Mouse (Mus musculus) midbrain, embryonic 16.5 days (tissue): ENCODE results near the gene Parm1. TPM values are rescaled to one million over a fixed set of nuclear protein-coding genes. Genes with fewer than 3 reads are reported as not detected.

ENCODE experiments used
- ATAC-seq: fragments of 200-750 bp; cut with Nextera tagmentation; 2 replicates; pipeline ENCODE4 v1.8.0; 2017; ENCODE audit warnings: moderate TSS enrichment
- H3K27ac ChIP-seq: fragments of 300-500 bp; sonication (generic); 2 replicates; pipeline ENCODE4 v1.5.1; 2014; ENCODE audit warnings: mild to moderate bottlenecking, low read length, mixed read lengths
- H3K27me3 ChIP-seq: fragments of 300-500 bp; sonication (generic); 2 replicates; pipeline ENCODE4 v1.6.1; 2014; ENCODE audit warnings: low read depth, low read length, mixed read lengths; ENCODE audit not compliant: control insufficient read depth, insufficient read depth
- H3K36me3 ChIP-seq: fragments of 300-500 bp; sonication (generic); 2 replicates; pipeline ENCODE4 v1.6.1; 2014; ENCODE audit warnings: mild to moderate bottlenecking, low read length, moderate library complexity, mixed read lengths; ENCODE audit not compliant: control insufficient read depth, insufficient read depth
- H3K4me1 ChIP-seq: fragments of 300-500 bp; sonication (generic); 2 replicates; pipeline ENCODE4 v1.6.1; 2014; ENCODE audit warnings: mild to moderate bottlenecking, low read length, mixed read lengths; ENCODE audit not compliant: control insufficient read depth, insufficient read depth
- H3K4me2 ChIP-seq: fragments of 300-500 bp; sonication (generic); 2 replicates; pipeline ENCODE4 v1.6.1; 2014; ENCODE audit warnings: mild to moderate bottlenecking, low read length, mixed read lengths
- H3K4me3 ChIP-seq: fragments of 300-500 bp; sonication (generic); 2 replicates; pipeline ENCODE4 v1.5.1; 2014; ENCODE audit warnings: low read depth, mild to moderate bottlenecking, low read length, moderate library complexity, mixed read lengths
- H3K9ac ChIP-seq: fragments of 300-500 bp; sonication (generic); 2 replicates; pipeline ENCODE4 v1.6.1; 2014; ENCODE audit warnings: low read depth, low read length, mixed read lengths
- H3K9me3 ChIP-seq: fragments of 300-500 bp; sonication (generic); replicated peaks from 2 replicates; pipeline ENCODE4 v1.6.1; 2014; ENCODE audit warnings: mild to moderate bottlenecking, low read length, mixed read lengths; ENCODE audit not compliant: control insufficient read depth, poor library complexity, severe bottlenecking
- WGBS: fragments of 180-500 bp; shearing (Covaris S2); extraction: QIAGEN DNeasy Blood & Tissue Kit; methylation state at CpG from one replicate; pipeline ENCODE4 v1.1.7; 2014; 5-methylcytosine and 5-hydroxymethylcytosine counted together
- polyA plus RNA-seq: library from polyadenylated mRNA; unstranded; fragments of >200 nt; fragmentation: Nextera tagmentation; extraction: Ambion mirVana; gene quantifications from 2 replicates; pipeline ENCODE4 v1.2.1, GENCODE M21; 2015

Gene Parm1
- polyA plus RNA-seq, result 5.8 and 6.7 TPM in 2 replicates

- Histone ChIP-seq H3K9me3 (no peaks in the 10 kb centered on the region), H3K4me3 (peak within 1 kb of the TSS; percentile 59), H3K36me3 (no peaks in the 10 kb centered on the region), H3K9ac (peak within 1 kb of the TSS; percentile 69), H3K27ac (no peak within 1 kb of the TSS), H3K27me3 (peaks cover 4% of the 10 kb centered on the region; the same call in 1 of the 2 replicates), H3K4me2 (peak within 1 kb of the TSS; percentile 97), H3K4me1 (peaks cover 18% of the 10 kb centered on the region)
- whole genome bisulfite sequencing, result under 1% methylated on average over 47 of the region's 48 CpGs
- peak; percentile 97 for ATAC-seq
Measured at GRCm38 (mm10) chr5:91517480-91518301, at the start of gene Parm1. Gene Parm1 (plus strand): TSS chr5:91517615.

GRCm38 (mm10) chr5:91475241-91475640 is 42.2 kb upstream of the Parm1 start:
- Histone ChIP-seq H3K27ac (no peak overlapping the region), H3K4me1 (no peaks in the 10 kb centered on the region), H3K27me3 (no peaks in the 10 kb centered on the region), H3K4me3 (no peak overlapping the region), H3K4me2 (no peak overlapping the region), H3K9ac (no peak overlapping the region), H3K9me3 (no peaks in the 10 kb centered on the region), H3K36me3 (no peaks in the 10 kb centered on the region)
- 93% methylated on average over 7 of the region's 7 CpGs for WGBS
- ATAC-seq, result no peak

- WGBS, result 85% methylated on average over 7 of the region's 7 CpGs
- Histone ChIP-seq H3K27me3 (no peaks in the 10 kb centered on the region), H3K9ac (no peak overlapping the region), H3K36me3 (no peaks in the 10 kb centered on the region), H3K4me2 (no peak overlapping the region), H3K27ac (no peak overlapping the region), H3K4me1 (no peaks in the 10 kb centered on the region), H3K4me3 (no peak overlapping the region), H3K9me3 (no peaks in the 10 kb centered on the region)
- ATAC-seq, result no peak
Measured at GRCm38 (mm10) chr5:91476863-91477262, 40.6 kb upstream of the Parm1 start.

GRCm38 (mm10) chr5:91478673-91479072 is 38.7 kb upstream of the Parm1 start:
- Histone ChIP-seq H3K4me3 (no peak overlapping the region), H3K4me2 (no peak overlapping the region), H3K9ac (no peak overlapping the region), H3K9me3 (no peaks in the 10 kb centered on the region), H3K27ac (no peak overlapping the region), H3K27me3 (no peaks in the 10 kb centered on the region), H3K36me3 (no peaks in the 10 kb centered on the region), H3K4me1 (no peaks in the 10 kb centered on the region)
- ATAC-seq, result no peak
- WGBS, result 90% methylated on average over 4 of the region's 4 CpGs

- no peak overlapping the region for H3K27ac ChIP-seq
- H3K36me3 ChIP-seq, result no peaks in the 10 kb centered on the region
- H3K9ac ChIP-seq, result no peak overlapping the region
- H3K4me1 ChIP-seq, result no peaks in the 10 kb centered on the region
- H3K4me3 ChIP-seq, result no peak overlapping the region
- no peaks in the 10 kb centered on the region for H3K27me3 ChIP-seq
- WGBS, result 89% methylated on average over 1 of the region's 1 CpGs
- H3K4me2 ChIP-seq, result no peak overlapping the region
- H3K9me3 ChIP-seq, result no peaks in the 10 kb centered on the region
- no peak for ATAC-seq
Measured at GRCm38 (mm10) chr5:91480129-91480528, 37.3 kb upstream of the Parm1 start.

GRCm38 (mm10) chr5:91484324-91484723 is 33.1 kb upstream of the Parm1 start:
- H3K9me3 ChIP-seq, result no peaks in the 10 kb centered on the region
- H3K4me3 ChIP-seq, result no peak overlapping the region
- H3K27me3 ChIP-seq, result no peaks in the 10 kb centered on the region
- H3K4me1 ChIP-seq, result no peaks in the 10 kb centered on the region
- no peak overlapping the region for H3K27ac ChIP-seq
- H3K9ac ChIP-seq, result no peak overlapping the region
- no peaks in the 10 kb centered on the region for H3K36me3 ChIP-seq
- ATAC-seq, result no peak
- H3K4me2 ChIP-seq, result no peak overlapping the region
- WGBS, result 95% methylated on average over 1 of the region's 1 CpGs

GRCm38 (mm10) chr5:91494456-91494855 is 23.0 kb upstream of the Parm1 start:
- Histone ChIP-seq H3K27ac (no peak overlapping the region), H3K4me3 (no peak overlapping the region), H3K4me2 (no peak overlapping the region), H3K9me3 (peaks cover 4% of the 10 kb centered on the region; the same call in 1 of the 2 replicates), H3K36me3 (no peaks in the 10 kb centered on the region), H3K27me3 (no peaks in the 10 kb centered on the region), H3K9ac (no peak overlapping the region), H3K4me1 (no peaks in the 10 kb centered on the region)
- WGBS, result 71% methylated on average over 5 of the region's 5 CpGs
- no peak for ATAC-seq

GRCm38 (mm10) chr5:91501361-91501760 is 16.1 kb upstream of the Parm1 start:
- Histone ChIP-seq H3K27me3 (no peaks in the 10 kb centered on the region), H3K4me1 (no peaks in the 10 kb centered on the region), H3K27ac (no peak overlapping the region), H3K4me2 (no peak overlapping the region), H3K9ac (no peak overlapping the region), H3K9me3 (peaks cover 4% of the 10 kb centered on the region; the same call in 1 of the 2 replicates), H3K36me3 (no peaks in the 10 kb centered on the region), H3K4me3 (no peak overlapping the region)
- WGBS, result 85% methylated on average over 1 of the region's 1 CpGs
- ATAC-seq, result no peak

GRCm38 (mm10) chr5:91502366-91502765 is 15.0 kb upstream of the Parm1 start:
- no peak for ATAC-seq
- H3K9ac ChIP-seq, result no peak overlapping the region
- no peak overlapping the region for H3K4me3 ChIP-seq
- H3K4me2 ChIP-seq, result no peak overlapping the region
- H3K27ac ChIP-seq, result no peak overlapping the region
- H3K27me3 ChIP-seq, result no peaks in the 10 kb centered on the region
- 91% methylated on average over 2 of the region's 2 CpGs for WGBS
- peaks cover 4% of the 10 kb centered on the region for H3K9me3 ChIP-seq
- H3K36me3 ChIP-seq, result no peaks in the 10 kb centered on the region
- H3K4me1 ChIP-seq, result no peaks in the 10 kb centered on the region
